Mouse (Mus musculus): Measurements from ENCODE around the gene Nebl. TPM values are rescaled to one million over a fixed set of nuclear protein-coding genes. Genes with fewer than 3 reads are reported as not detected.

The Nebl gene
- 2.5 and 7.5 TPM in 2 replicates for polyA plus RNA-seq (2012; rRNA removed)

DNA sequence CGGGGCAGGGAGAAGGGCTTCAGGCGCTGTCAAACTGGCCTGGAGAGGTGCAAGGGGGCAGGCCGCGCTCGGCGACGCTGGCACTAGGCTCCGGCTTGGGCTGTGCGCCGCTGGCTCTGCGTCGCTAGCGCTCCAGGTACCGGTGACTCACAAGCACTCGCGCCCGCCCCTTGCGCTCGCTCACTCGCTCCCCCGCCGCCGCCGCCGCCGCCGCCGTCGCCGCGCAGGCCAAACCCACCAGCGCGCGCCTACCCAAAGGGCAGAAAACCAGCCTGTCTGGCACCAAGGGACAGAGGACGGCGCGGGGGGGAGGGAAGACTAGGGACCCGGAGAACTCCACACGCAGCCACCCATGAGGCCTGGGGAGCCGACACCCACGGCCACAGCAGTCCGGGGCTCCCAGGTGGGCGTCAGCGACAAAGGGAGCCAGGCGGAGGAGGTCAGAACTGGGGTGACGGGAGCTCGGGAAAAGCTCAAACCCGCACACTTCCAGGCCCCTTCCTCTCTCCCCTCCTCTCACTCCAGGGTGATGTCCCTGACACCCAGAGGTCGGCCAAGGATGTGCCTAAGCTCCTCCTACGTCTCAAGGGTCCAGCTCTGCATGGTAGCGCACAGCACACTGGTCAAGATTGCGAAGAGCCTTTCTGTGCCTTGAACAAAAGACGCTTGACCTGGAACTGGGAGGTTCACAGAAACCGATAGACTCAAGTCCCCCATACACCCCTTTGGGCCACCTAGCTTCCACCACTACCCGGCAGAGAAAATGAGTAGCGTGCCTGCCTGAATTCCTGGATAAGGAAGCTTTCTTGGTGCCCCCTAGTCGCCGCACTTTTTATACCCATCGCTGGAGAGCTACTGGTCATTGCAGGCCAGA lies at the start of gene Nebl:
TSS of gene Nebl (minus strand) at position 508 of the 874 bp plus-strand sequence.

